Mouse (Mus musculus): ENCODE measurements at regions not wholly inside any gene's neighbourhood (a gene's known extent, or its start where the extent isn't known, plus 50 kb on each side); places are given as distances from the start of the nearest gene placed in this dataset.

GRCm38 (mm10) chr16:49606500-49606899 is 92.5 kb upstream of the Ift57 start:
- DNase-seq, result no peak

GRCm38 (mm10) chr16:49614801-49615200 is 84.2 kb upstream of the Ift57 start:
- DNase-seq, result peak; percentile 29

DNA sequence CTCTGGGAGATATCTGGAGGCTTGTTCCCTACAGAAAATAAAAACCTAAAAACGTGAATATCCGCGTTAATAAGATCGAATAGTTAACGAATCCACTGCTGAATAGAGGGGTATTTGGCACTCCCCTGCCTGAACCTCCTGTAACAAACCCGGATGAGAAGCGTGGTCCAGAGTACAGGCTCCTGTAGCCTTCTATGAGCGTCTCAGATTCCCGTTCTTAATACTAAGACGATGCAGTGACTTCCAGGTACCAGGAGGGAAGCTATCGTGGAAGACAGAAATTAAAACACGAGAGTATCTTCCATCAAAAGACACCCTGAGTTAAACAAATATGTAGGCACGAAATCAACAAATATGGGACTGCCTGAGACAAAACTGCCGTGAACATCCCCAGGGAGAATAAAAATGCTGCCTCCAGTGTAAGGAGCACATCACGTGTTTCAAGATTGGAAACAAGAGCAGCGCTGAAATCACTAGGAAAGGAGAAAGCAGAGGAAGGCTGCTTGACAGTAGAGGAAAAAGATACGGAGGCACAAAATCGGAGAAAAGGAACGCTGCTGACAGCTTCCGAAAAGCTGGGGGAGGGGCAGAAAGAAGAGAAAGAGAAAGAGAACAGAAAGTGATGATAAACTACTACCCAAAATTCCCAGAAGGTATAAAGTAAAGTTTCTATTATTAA is 83.6 kb upstream of the Ift57 start:
- DNase-seq, result peak; percentile 42

- peak; percentile 58 for DNase-seq
Measured at GRCm38 (mm10) chr16:49616263-49616872, 82.7 kb upstream of the Ift57 start.

DNA sequence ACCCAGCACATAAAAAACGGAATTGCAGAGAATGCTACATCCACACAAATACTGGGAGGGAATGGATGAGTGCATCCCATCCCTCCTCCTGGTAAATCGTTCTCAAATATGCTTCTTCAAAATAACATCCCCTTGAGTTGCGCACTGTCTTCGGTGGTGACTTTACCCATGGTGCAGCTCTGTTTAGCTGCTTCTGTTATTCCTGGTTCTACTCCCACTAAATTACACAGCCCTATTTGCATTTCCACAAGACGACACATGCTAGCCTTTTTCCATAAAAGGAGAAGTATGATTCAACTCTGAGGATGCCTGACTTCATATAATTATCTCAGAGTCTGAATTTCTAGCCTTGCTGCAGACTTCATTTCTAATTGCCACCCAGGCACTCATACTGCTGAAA is 65.5 kb upstream of the Ift57 start:
- DNase-seq, result no peak

GRCm38 (mm10) chr16:49635506-49635905 is 63.5 kb upstream of the Ift57 start:
- no peak for DNase-seq

- DNase-seq, result no peak
Measured at GRCm38 (mm10) chr16:49636467-49636866, 62.6 kb upstream of the Ift57 start.

GRCm38 (mm10) chr16:49642696-49643095 is 56.3 kb upstream of the Ift57 start:
- DNase-seq, result no peak

DNA sequence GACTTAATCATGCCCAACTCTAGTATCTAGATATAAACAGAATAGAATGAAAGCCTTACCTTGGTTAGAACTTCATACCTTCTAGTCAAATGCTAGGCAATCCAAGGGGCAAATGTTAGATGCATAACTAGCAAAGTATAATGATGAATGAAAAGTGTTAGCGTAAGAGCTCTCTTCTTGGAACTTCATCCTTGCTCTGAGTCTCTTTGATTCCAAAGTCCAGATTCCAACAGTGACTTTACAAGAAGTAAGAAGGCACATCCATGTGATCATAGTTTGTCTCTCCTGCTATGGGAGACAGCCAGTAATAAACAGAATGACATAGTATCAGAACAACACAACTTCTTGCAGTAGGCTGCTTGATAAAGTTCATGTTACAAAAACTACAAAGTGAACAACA is 54.6 kb upstream of the Ift57 start:
- DNase-seq, result no peak

DNA sequence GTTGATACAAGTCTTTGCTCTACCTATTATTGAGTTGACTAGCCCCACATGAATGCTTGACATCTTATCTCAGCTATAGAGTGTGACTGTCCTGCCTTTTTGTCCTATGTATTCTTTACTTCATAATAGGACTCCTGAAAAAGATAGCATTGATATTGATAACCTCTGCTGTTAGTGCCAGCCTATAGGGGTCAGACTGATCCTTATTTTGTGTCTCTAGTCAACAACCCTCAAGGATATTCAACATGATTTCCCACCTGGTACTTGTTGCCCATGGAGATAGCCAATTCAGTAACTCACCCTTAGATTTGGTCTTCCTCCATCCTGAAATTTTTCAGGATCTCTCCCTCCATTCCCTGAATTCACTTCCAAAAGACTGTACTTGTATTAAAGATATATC is 52.6 kb upstream of the Ift57 start:
- no peak for DNase-seq
